Mouse (Mus musculus) neural tube, embryonic 15.5 days (tissue): ENCODE measurements around the gene Cnot6l. TPM values are rescaled to one million over a fixed set of nuclear protein-coding genes. Genes with fewer than 3 reads are reported as not detected.

ENCODE experiments used
- ATAC-seq: fragments of 200-750 bp; cut with Nextera tagmentation; 2 replicates; pipeline ENCODE4 v1.8.0; 2017; ENCODE audit warnings: mild to moderate bottlenecking, moderate TSS enrichment, moderate library complexity; ENCODE audit not compliant: low FRiP score
- H3K27ac ChIP-seq: fragments of 300-500 bp; sonication (generic); replicated peaks from 2 replicates; pipeline ENCODE4 v1.5.1; 2015; ENCODE audit warnings: mild to moderate bottlenecking, inconsistent platforms
- H3K27me3 ChIP-seq: fragments of 300-500 bp; sonication (generic); replicated peaks from 2 replicates; pipeline ENCODE4 v1.6.1; 2015; ENCODE audit warnings: inconsistent platforms
- H3K36me3 ChIP-seq: fragments of 300-500 bp; sonication (generic); 2 replicates; pipeline ENCODE4 v1.6.1; 2015; ENCODE audit warnings: inconsistent platforms
- H3K4me1 ChIP-seq: fragments of 300-500 bp; sonication (generic); 2 replicates; pipeline ENCODE4 v1.6.1; 2015; ENCODE audit warnings: inconsistent platforms
- H3K4me2 ChIP-seq: fragments of 300-500 bp; sonication (generic); 2 replicates; pipeline ENCODE4 v1.6.1; 2015; ENCODE audit warnings: inconsistent platforms, mild to moderate bottlenecking, moderate library complexity
- H3K4me3 ChIP-seq: fragments of 300-500 bp; sonication (generic); replicated peaks from 2 replicates; pipeline ENCODE4 v1.5.1; 2015; ENCODE audit warnings: mild to moderate bottlenecking, inconsistent platforms
- H3K9ac ChIP-seq: fragments of 300-500 bp; sonication (generic); replicated peaks from 2 replicates; pipeline ENCODE4 v1.6.1; 2015; ENCODE audit warnings: mild to moderate bottlenecking, inconsistent platforms
- H3K9me3 ChIP-seq: fragments of 300-500 bp; sonication (generic); replicated peaks from 2 replicates; pipeline ENCODE4 v1.6.1; 2016; ENCODE audit warnings: inconsistent platforms
- WGBS: fragments of 180-500 bp; shearing (Covaris S2); methylation state at CpG from one replicate; pipeline ENCODE4 v1.1.7; 2015; ENCODE audit warnings: mixed read lengths; 5-methylcytosine and 5-hydroxymethylcytosine counted together
- polyA plus RNA-seq: library from polyadenylated mRNA; unstranded; fragments of >200 nt; fragmentation: Nextera tagmentation; extraction: Ambion mirVana; gene quantifications from 2 replicates; pipeline ENCODE4 v1.2.1, GENCODE M21; 2015

Gene Cnot6l
- 15.3 and 21.1 TPM in 2 replicates for polyA plus RNA-seq

DNA sequence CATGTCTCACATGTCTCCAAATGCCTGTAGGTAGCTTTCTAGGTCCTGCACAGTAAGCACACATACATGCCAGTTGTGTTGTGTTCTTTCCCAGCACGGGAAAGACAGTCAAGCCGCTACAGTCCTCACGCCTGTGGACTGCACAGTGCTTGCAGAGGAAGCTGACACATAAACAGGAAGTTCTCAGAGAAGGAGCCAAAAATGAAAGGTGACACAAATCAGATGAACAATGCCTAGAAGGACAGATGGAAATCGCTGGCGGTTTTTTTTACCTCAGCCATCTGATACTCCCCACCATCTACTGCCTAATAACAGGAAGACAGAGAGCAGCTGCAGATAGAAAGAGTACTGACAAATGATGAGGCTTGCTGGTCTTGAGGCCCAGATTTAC is at the start of gene Cnot6l:
Gene Cnot6l (minus strand): TSS at position 151 of the 391 bp plus-strand sequence.
- Histone ChIP-seq H3K4me1 (peaks cover 11% of the 10 kb centered on the region), H3K27me3 (no peaks in the 10 kb centered on the region), H3K4me3 (peak within 1 kb of the TSS; percentile 97), H3K4me2 (peak within 1 kb of the TSS; percentile 76), H3K9me3 (no peaks in the 10 kb centered on the region), H3K27ac (peak within 1 kb of the TSS; percentile 99), H3K9ac (peak within 1 kb of the TSS; percentile 98), H3K36me3 (no peaks in the 10 kb centered on the region)
- ATAC-seq: no peak
- whole genome bisulfite sequencing: 45% methylated on average over 5 of the region's 5 CpGs

DNA sequence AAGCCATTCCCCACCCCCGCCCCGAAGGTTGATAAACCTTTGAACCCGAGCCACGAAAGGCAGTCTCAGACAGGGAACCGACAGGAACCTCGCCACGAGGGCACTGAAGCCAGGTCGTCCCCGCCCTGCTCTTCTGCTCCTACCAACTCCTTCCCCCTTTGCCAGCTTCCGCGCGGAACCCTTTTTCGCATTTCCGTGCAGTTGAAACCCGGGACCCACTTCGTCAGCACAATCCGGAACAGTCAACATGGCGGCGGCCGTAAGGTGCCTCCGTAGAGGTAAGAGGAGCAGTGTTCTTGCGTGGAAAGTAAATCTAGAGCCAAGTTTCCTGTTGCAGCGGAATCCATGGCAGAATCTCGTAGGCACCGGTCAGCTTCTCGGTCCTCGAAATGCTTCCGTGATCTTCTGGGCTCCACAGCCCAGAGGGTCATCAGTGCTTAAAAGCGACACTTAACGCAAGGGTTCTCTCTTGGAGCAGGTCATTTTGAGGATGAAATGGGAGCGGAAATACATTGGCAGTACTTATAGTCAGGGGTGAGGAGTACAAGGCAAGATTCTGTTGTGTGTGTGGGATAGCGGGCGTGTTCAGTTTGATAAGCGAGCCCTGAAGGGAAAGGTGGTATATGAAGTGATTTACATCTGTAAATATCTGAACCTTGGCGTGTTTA is 46.1 kb upstream of the Cnot6l start:
- H3K36me3 ChIP-seq: peaks cover 5% of the 10 kb centered on the region; the same call in 1 of the 2 replicates
- H3K9ac ChIP-seq: peak overlapping the region; percentile 65
- peak overlapping the region; percentile 84 for H3K4me3 ChIP-seq
- peak; percentile 96 for ATAC-seq
- WGBS: under 1% methylated on average over 35 of the region's 35 CpGs
- peak overlapping the region; percentile 73 for H3K4me2 ChIP-seq
- no peaks in the 10 kb centered on the region for H3K27me3 ChIP-seq
- peak overlapping the region; percentile 78 for H3K27ac ChIP-seq
- peaks cover 13% of the 10 kb centered on the region for H3K4me1 ChIP-seq
- no peaks in the 10 kb centered on the region for H3K9me3 ChIP-seq

DNA sequence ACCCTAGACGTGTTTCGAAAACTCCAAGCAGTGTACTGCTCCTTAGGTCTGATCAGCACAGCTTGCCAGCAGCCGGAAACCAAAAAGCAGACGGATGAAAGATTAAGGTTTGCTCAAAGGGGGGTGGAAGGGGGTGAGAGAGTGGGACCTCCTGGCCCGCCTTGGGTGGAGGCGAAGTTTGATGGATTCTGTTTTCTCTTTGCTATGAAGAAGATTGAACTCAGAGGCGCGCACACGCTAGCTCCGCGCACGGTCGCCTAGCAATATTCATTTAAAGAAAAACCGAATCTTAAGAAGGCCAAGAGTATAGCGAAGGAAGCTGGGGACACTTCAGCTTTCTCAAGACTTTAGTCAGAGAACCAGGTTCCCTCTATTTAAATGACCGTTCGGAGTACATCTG is 45.5 kb upstream of the Cnot6l start, which contains the start of gene Mrpl1:
Gene Mrpl1 (plus strand): TSS at position 35 of the 400 bp plus-strand sequence.
- H3K9ac ChIP-seq: peak within 1 kb of the TSS; percentile 65
- peak within 1 kb of the TSS; percentile 84 for H3K4me3 ChIP-seq
- peak; percentile 68 for ATAC-seq
- peak within 1 kb of the TSS; percentile 78 for H3K27ac ChIP-seq
- H3K4me2 ChIP-seq: peak within 1 kb of the TSS; percentile 73
- peaks cover 5% of the 10 kb centered on the region; the same call in 1 of the 2 replicates for H3K36me3 ChIP-seq
- no peaks in the 10 kb centered on the region for H3K9me3 ChIP-seq
- no peaks in the 10 kb centered on the region for H3K27me3 ChIP-seq
- H3K4me1 ChIP-seq: peaks cover 13% of the 10 kb centered on the region
- WGBS: 3% methylated on average over 17 of the region's 17 CpGs

DNA sequence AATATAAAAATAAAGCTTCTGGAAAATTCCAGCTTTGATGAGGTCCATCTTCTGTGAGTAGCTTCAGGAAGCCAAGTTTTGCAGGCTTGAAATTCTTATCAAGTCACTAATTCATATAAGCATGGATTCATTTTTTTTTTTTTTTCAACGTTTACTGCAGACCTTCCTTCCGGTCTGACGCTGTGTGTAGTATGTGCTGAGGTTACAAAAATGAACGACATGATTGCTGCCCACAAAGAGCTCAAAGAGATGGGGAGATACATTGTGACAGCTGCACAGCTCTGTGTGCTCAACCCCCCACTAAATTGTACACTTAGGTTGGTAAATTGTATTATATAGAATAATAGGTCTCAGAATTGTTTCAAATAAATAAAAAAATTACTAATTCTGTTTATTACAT is 44.6 kb upstream of the Cnot6l start:
- no peak overlapping the region for H3K4me3 ChIP-seq
- WGBS: 63% methylated on average over 4 of the region's 4 CpGs
- H3K9me3 ChIP-seq: no peaks in the 10 kb centered on the region
- H3K9ac ChIP-seq: no peak overlapping the region
- H3K4me1 ChIP-seq: peaks cover 13% of the 10 kb centered on the region
- H3K27ac ChIP-seq: no peak overlapping the region
- ATAC-seq: no peak
- no peaks in the 10 kb centered on the region for H3K36me3 ChIP-seq
- no peak overlapping the region for H3K4me2 ChIP-seq
- no peaks in the 10 kb centered on the region for H3K27me3 ChIP-seq

DNA sequence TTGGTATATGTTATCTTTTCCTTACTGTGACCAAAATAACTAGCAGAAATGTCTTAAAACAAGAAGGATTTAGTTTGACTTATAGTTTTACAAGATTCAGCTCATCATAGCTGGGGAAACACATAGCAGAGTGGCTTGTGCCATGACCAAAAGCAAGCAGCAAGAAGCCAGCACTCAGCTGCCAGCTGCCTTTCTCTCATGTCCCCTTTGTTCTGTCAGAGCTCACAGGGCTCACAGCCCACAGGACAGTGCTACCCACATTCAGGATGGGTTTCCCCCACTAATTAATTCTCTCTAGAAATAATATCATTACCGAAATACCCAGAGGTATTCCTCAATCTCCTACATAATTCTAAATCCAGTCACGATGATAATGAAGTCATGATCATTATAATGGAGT is 43.6 kb upstream of the Cnot6l start:
- no peaks in the 10 kb centered on the region for H3K27me3 ChIP-seq
- no peak overlapping the region for H3K27ac ChIP-seq
- H3K4me2 ChIP-seq: no peak overlapping the region
- H3K9ac ChIP-seq: no peak overlapping the region
- 76% methylated on average over 2 of the region's 2 CpGs for WGBS
- no peaks in the 10 kb centered on the region for H3K9me3 ChIP-seq
- no peak overlapping the region for H3K4me3 ChIP-seq
- peaks cover 13% of the 10 kb centered on the region for H3K4me1 ChIP-seq
- no peaks in the 10 kb centered on the region for H3K36me3 ChIP-seq
- no peak for ATAC-seq

DNA sequence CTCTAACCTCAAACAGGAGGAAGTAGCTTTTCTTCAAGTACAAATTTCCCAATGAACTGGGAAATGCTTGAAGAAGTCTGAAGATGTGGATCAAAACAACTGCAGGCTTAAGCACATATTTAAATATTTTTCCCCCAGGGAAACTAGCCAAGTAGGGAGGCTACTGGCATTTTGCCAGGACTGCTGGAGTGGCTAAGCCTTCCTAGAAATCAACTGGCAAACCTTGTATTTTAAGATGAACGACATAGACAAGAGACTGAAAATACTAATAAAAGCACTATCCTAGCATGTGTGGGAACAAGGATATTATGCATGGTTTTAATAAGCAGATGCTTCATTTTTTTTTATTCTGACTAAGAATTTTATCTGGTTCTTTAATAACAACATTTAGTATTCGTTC is 42.9 kb upstream of the Cnot6l start:
- 51% methylated on average over 2 of the region's 2 CpGs for WGBS
- Histone ChIP-seq H3K4me1 (peaks cover 13% of the 10 kb centered on the region), H3K9me3 (no peaks in the 10 kb centered on the region), H3K4me3 (no peak overlapping the region), H3K36me3 (no peaks in the 10 kb centered on the region), H3K9ac (no peak overlapping the region), H3K27ac (no peak overlapping the region), H3K4me2 (no peak overlapping the region), H3K27me3 (no peaks in the 10 kb centered on the region)
- no peak for ATAC-seq

DNA sequence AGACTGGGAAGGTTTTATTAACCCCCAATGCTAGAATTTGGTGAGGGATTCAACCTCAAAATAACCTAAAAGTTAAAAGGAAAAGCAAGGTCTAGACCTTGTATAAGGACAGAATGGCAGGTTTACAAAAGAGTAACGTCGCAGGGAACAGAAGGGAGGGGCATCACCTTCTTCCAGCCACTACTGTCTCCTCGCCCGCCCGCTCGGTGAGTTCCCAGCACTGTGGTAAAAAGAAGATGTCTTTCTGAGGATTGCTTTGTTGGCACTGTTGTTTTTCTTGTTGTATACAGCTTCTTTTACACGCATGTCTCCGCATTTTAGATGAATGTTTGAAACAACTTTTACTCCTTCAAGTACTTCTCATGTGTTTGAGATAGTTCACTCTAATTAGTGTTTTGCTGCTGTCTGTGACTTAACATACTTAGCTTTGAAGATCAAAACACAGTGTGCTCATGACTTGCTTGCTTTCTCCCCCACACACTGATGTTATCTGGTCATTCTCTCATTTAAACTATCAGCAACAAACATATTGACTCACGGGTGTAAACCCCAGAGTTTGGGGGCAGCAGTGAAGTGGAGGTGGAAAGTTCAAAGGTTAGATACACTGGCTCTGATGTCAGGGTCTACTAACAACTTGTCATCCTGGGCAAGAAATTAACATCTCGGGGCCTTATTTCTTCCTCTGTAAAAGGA is 37.6 kb upstream of the Cnot6l start:
- no peak for ATAC-seq
- H3K36me3 ChIP-seq: no peaks in the 10 kb centered on the region
- WGBS: 81% methylated on average over 10 of the region's 10 CpGs
- H3K27ac ChIP-seq: no peak overlapping the region
- H3K4me2 ChIP-seq: no peak overlapping the region
- H3K9ac ChIP-seq: no peak overlapping the region
- no peaks in the 10 kb centered on the region for H3K27me3 ChIP-seq
- no peak overlapping the region for H3K4me3 ChIP-seq
- no peaks in the 10 kb centered on the region for H3K9me3 ChIP-seq
- H3K4me1 ChIP-seq: no peaks in the 10 kb centered on the region

DNA sequence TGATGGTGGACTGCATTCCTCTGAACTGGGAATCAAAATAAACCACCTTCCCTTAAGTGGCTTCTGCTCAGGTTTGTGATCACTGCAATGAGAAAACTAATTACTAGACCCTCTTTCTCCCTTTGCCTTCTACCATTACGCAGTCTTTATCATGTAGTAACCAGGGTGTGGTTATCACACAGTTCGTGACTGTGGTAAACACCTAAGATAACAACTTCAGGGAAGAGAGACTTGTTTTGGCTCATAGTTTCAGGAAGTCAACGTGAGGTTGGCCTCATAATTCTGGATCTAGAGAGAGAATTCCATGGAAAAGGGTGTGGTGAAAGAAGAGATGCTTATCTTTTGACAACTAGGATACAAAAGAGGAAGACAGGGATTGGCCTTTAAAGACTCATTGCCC is 36.3 kb upstream of the Cnot6l start:
- 92% methylated on average over 3 of the region's 3 CpGs for WGBS
- no peaks in the 10 kb centered on the region for H3K4me1 ChIP-seq
- H3K9me3 ChIP-seq: no peaks in the 10 kb centered on the region
- no peak overlapping the region for H3K4me2 ChIP-seq
- H3K4me3 ChIP-seq: no peak overlapping the region
- no peaks in the 10 kb centered on the region for H3K27me3 ChIP-seq
- H3K36me3 ChIP-seq: no peaks in the 10 kb centered on the region
- H3K9ac ChIP-seq: no peak overlapping the region
- H3K27ac ChIP-seq: no peak overlapping the region
- ATAC-seq: no peak

DNA sequence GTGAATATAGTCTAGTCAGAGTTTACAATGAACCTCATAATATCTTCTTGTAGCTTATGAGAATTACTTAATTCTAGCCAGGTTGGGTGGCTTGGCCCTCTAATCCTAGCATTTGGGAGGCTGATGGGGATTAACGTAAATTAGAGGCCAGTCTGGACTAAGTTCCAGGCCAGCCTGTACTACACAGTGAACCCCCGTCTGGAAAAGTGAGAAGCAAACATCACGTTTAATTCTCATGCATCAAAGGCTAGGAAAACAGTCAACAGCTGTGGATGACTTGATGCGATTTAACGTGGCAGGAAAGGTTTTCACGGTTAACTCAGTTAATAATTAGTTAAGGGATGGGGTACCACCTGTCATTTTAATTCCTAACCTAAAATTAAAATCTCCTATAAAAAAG is 34.3 kb upstream of the Cnot6l start:
- Histone ChIP-seq H3K27me3 (no peaks in the 10 kb centered on the region), H3K4me3 (no peak overlapping the region), H3K4me2 (no peak overlapping the region), H3K9ac (no peak overlapping the region), H3K36me3 (no peaks in the 10 kb centered on the region), H3K27ac (no peak overlapping the region), H3K9me3 (no peaks in the 10 kb centered on the region), H3K4me1 (no peaks in the 10 kb centered on the region)
- no peak for ATAC-seq
- WGBS: 88% methylated on average over 6 of the region's 6 CpGs

DNA sequence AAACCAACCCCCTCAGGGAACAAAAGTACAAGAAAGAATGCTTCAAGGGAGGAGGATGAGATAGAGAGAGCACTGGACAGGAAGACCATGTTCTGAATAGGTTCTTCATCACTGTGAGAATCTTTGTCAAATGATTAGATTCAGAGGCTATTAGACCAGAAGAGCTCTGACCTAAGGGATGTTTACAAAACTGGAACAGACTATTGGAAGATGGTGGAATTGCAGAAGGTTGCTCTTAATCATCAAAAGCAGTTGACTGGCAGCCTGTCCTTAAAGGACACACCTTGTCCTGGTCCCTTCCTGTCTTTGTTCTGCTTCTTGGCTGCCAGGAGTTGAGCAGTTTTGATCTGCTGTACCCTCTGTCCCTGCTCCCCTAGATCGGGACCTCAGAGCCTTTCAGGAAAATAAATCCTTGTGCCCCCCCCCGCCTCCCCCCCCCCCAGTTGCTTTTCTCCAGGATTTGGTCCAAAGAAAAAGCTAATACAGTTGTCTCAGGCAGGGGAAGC is 32.6 kb upstream of the Cnot6l start:
- H3K9me3 ChIP-seq: no peaks in the 10 kb centered on the region
- no peak overlapping the region for H3K27ac ChIP-seq
- H3K4me2 ChIP-seq: no peak overlapping the region
- no peak overlapping the region for H3K4me3 ChIP-seq
- no peaks in the 10 kb centered on the region for H3K36me3 ChIP-seq
- no peak for ATAC-seq
- H3K27me3 ChIP-seq: no peaks in the 10 kb centered on the region
- WGBS: 44% methylated on average over 2 of the region's 2 CpGs
- H3K4me1 ChIP-seq: no peaks in the 10 kb centered on the region
- H3K9ac ChIP-seq: no peak overlapping the region

DNA sequence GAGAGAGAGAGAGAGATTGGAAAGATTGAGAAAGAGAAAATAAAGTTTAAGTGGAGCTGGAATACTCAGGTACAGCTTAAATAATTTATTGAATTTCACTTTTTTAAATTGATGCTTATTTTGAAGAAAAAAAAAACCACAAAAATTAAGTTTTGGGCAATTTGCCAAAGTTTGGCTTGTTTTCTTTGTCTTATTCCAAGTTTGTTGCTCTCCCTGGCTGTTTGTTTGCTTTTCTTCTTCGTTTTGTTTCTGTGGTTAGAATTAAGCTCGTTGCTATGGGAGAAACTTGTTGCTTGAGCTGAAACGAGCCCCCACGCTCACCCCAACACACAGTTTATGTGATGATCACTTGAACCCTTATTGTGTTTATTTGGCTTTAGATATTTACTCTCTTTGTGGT is 27.3 kb upstream of the Cnot6l start:
- Histone ChIP-seq H3K27me3 (no peaks in the 10 kb centered on the region), H3K9ac (no peak overlapping the region), H3K9me3 (no peaks in the 10 kb centered on the region), H3K4me1 (no peaks in the 10 kb centered on the region), H3K4me3 (no peak overlapping the region), H3K4me2 (no peak overlapping the region), H3K27ac (no peak overlapping the region), H3K36me3 (no peaks in the 10 kb centered on the region)
- ATAC-seq: no peak
- 65% methylated on average over 4 of the region's 4 CpGs for WGBS

DNA sequence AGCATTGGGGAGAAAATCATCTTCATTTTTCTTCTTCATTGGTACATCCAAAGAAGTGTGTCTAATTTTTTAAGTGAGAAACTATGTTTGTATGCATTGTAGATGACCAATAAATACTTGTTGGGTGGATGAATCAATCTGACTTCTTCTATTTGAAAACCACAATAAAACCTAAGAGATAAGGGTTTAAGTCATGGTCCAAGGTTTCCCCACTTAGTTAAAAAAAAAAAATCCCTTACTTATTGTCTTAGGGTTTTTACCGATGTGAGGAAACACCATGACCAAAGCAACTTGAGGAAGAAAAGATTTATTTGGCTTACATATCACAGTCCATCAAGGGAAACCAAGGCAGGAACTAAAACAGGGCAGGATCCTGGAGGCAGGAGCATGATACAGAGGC is 25.8 kb upstream of the Cnot6l start:
- Histone ChIP-seq H3K4me3 (no peak overlapping the region), H3K27ac (no peak overlapping the region), H3K27me3 (no peaks in the 10 kb centered on the region), H3K4me1 (no peaks in the 10 kb centered on the region), H3K4me2 (no peak overlapping the region), H3K9me3 (no peaks in the 10 kb centered on the region), H3K36me3 (no peaks in the 10 kb centered on the region), H3K9ac (no peak overlapping the region)
- WGBS: 90% methylated on average over 1 of the region's 1 CpGs
- ATAC-seq: no peak
